Mouse (Mus musculus): Measurements from ENCODE around the gene Sept10. TPM values are rescaled to one million over a fixed set of nuclear protein-coding genes. Genes with fewer than 3 reads are reported as not detected.

Gene Sept10
- polyA plus RNA-seq (2012) = 0.27 and 0.31 TPM in 2 replicates

GRCm38 (mm10) chr10:59221473-59222270, at the start of gene Sept10, which contains the start of gene Sowahc:
Sept10 (minus strand) TSS chr10:59221847.
Sowahc (plus strand) TSS chr10:59221953.

Other genes starting within 250 kb of the Sept10 start
- 6.2 and 7.8 TPM in 2 replicates for gene Sowahc, start 106 bp upstream of the Sept10 start, polyA plus RNA-seq (2012)
- gene P4ha1, start 101.4 kb upstream of the Sept10 start, polyA plus RNA-seq (2012) = 4.5 and 4.6 TPM in 2 replicates
- gene Gm10273, start 173.8 kb upstream of the Sept10 start, polyA plus RNA-seq (2012) = 0.33 and 0.43 TPM in 2 replicates
- gene Pla2g12b, start 181.8 kb upstream of the Sept10 start, polyA plus RNA-seq (2012) = not detected in 2 replicates
- 0.20 and 0.26 TPM in 2 replicates for gene Oit3, start 219.9 kb upstream of the Sept10 start, polyA plus RNA-seq (2012)

Measured in megakaryocyte-erythroid progenitor cell, adult 5 weeks (primary cell).